Mouse (Mus musculus) forebrain, embryonic 12.5 days (tissue): Measurements from ENCODE around the gene Ifi206. TPM values are rescaled to one million over a fixed set of nuclear protein-coding genes. Genes with fewer than 3 reads are reported as not detected.

Source experiments
- ATAC-seq: fragments of 200-750 bp; cut with Nextera tagmentation; 2 replicates; pipeline ENCODE4 v1.8.0; 2017; ENCODE audit warnings: moderate TSS enrichment; ENCODE audit not compliant: low FRiP score
- H3K27ac ChIP-seq: fragments of 300-500 bp; sonication (generic); 2 replicates; pipeline ENCODE4 v1.5.1; 2016; ENCODE audit warnings: mild to moderate bottlenecking
- H3K27me3 ChIP-seq: fragments of 300-500 bp; sonication (generic); 2 replicates; pipeline ENCODE4 v1.6.1; 2016; ENCODE audit warnings: mild to moderate bottlenecking
- H3K36me3 ChIP-seq: fragments of 300-500 bp; sonication (generic); replicated peaks from 2 replicates; pipeline ENCODE4 v1.6.1; 2016; ENCODE audit warnings: mild to moderate bottlenecking
- H3K4me1 ChIP-seq: fragments of 300-500 bp; sonication (generic); 2 replicates; pipeline ENCODE4 v1.6.1; 2016
- H3K4me2 ChIP-seq: fragments of 300-500 bp; sonication (generic); 2 replicates; pipeline ENCODE4 v1.6.1; 2016; ENCODE audit warnings: mild to moderate bottlenecking, moderate library complexity
- H3K4me3 ChIP-seq: fragments of 300-500 bp; sonication (generic); replicated peaks from 2 replicates; pipeline ENCODE4 v1.5.1; 2016; ENCODE audit warnings: mild to moderate bottlenecking
- H3K9ac ChIP-seq: fragments of 300-500 bp; sonication (generic); 2 replicates; pipeline ENCODE4 v1.6.1; 2016; ENCODE audit warnings: mild to moderate bottlenecking
- H3K9me3 ChIP-seq: fragments of 300-500 bp; sonication (generic); 2 replicates; pipeline ENCODE4 v1.6.1; 2016
- WGBS: fragments of 180-500 bp; shearing (Covaris S2); methylation state at CpG from one replicate; pipeline ENCODE4 v1.1.7; 2016; 5-methylcytosine and 5-hydroxymethylcytosine counted together
- polyA plus RNA-seq: library from polyadenylated mRNA; unstranded; fragments of >200 nt; fragmentation: Nextera tagmentation; extraction: Ambion mirVana; gene quantifications from 2 replicates; pipeline ENCODE4 v1.2.1, GENCODE M21; 2016

The Ifi206 gene
- polyA plus RNA-seq, 1 experiment from 2014 or later: not detected

DNA sequence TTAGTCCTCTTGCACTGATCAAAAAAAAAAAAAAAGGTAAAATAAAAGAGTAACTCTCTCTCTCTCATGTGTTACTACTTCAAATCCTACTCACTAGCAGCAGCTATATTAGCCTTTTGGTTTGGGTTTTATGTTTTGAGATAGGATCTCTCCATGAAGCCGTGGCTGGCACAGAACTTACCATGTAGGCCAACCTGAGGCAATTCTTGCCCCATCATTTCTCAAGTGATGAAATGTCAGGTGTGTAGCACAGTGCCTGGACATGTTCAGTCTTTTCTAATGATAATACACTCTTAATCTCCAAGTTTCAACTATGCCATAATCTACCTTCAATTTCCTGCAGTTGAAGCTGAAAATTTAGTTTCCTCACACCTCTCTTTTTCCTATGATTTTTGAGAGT lies 47.8 kb downstream of the Ifi206 start:
- H3K9me3 ChIP-seq: no peaks in the 10 kb centered on the region
- WGBS: 82% methylated on average over 1 of the region's 1 CpGs
- no peak overlapping the region for H3K27ac ChIP-seq
- H3K4me2 ChIP-seq: no peak overlapping the region
- H3K9ac ChIP-seq: no peak overlapping the region
- H3K4me3 ChIP-seq: no peak overlapping the region
- 0 out of 2 replicates have a peak, but pooled peaks cover 3% of the 10 kb centered on the region for H3K36me3 ChIP-seq
- H3K27me3 ChIP-seq: no peaks in the 10 kb centered on the region
- no peak for ATAC-seq
- H3K4me1 ChIP-seq: no peaks in the 10 kb centered on the region

DNA sequence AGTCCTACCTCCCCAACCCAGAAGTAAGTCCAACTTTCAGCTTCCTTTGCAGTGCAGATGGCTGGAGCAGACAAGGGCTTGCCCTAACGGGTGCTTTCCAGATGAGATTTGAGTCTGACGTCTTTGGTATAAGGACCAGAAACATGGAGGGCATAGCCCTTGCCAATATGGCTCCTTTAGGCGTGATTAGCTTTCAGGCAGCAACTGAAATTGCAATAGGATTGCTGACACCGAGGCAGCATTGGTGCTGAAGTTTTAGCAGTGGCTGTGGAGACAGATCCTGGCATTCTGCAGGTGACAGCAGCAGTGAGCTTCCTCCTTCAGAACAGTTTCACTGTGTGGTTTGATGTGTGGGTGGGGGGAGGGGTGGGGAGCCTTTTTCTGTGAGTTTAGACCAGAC lies 49.6 kb downstream of the Ifi206 start:
- WGBS: 84% methylated on average over 4 of the region's 4 CpGs
- 0 out of 2 replicates have a peak, but pooled peaks cover 3% of the 10 kb centered on the region for H3K36me3 ChIP-seq

DNA sequence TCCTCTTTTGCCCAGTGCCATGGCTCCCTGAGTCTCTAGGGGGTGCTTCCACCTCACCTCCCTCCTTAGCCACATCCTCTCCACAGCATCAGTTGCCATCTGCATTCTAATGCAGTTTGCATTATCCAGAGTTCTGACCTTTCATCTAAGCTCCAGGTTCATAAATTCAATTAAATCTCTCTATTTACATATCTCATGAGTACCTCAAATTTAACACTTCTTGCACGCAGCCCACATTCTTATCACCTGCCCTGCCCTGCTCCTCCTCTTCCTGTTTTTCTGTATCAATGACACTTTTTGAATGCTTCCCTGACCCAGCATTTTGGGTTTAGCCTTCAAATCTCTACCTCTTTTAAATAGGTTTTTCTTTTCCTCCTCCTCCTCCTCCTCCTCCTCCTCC lies 50.2 kb downstream of the Ifi206 start:
- Histone ChIP-seq H3K9me3 (no peaks in the 10 kb centered on the region), H3K4me3 (no peak overlapping the region), H3K27me3 (no peaks in the 10 kb centered on the region), H3K36me3 (0 out of 2 replicates have a peak, but pooled peaks cover 3% of the 10 kb centered on the region), H3K4me1 (no peaks in the 10 kb centered on the region), H3K27ac (no peak overlapping the region), H3K9ac (no peak overlapping the region), H3K4me2 (no peak overlapping the region)
- no peak for ATAC-seq
- WGBS: 91% methylated on average over 1 of the region's 1 CpGs

More for the DNA sequence above, 49.6 kb downstream of the Ifi206 start:
- Histone ChIP-seq H3K27ac (no peak overlapping the region), H3K27me3 (no peaks in the 10 kb centered on the region), H3K4me2 (no peak overlapping the region), H3K9me3 (no peaks in the 10 kb centered on the region), H3K4me3 (no peak overlapping the region), H3K4me1 (no peaks in the 10 kb centered on the region), H3K9ac (no peak overlapping the region)
- no peak for ATAC-seq

DNA sequence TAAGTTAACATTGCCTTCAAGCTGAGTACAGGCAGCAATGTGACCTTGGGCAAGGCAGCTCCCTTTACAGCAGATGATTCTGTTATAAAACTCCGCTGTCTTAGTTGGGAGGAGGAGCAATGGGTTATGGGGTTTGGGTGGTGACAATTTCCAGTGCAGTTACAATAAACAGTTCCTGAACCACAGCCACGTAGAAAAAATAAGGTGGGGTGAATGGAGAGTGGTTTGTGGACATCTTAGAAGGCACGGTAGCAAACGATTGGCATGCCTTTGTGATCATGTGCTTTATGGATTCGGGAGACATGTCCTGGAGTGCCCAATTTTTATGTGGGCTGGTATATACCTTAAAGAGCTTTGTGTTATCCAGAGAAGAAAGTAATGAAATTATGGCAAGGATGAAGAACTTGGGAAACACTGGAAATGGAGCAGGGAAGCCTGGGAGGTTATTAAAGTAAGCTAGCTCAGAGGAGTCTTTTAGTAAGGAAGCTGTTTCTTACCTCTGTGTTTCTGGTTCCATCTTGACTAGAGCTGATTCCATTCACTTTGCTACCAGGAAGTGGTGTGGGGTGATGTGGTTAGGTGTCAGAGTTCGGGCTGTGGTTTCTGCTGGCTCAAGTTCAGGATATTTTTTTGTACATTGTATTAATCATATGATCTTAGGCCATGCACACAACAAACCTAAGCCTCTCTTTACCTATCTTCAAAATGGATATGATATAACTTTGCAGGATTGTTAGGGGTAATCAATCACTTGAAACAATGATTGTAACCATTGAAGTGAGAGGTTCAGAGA lies 53.5 kb downstream of the Ifi206 start:
- Histone ChIP-seq H3K4me3 (no peak overlapping the region), H3K4me2 (no peak overlapping the region)

DNA sequence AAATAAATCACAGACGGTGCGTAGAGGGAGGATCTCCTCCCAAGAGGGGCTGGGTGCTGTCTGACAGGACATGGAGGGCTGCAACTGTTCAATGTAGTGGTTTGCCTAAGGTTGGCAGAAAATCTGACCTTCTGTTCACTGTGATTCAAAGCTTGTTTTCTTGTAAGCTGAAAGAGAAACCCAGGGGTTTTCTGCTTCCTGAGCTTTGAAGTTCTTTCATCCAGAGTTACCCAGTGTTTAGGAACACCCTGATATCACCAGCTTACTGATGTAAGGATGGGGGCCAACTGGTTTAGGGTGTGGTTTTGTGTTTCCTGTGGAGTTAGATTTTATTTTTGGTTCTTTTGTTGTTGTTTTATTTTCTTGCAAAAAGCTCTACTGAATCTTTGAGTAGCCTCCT lies 58.4 kb downstream of the Ifi206 start:
- Histone ChIP-seq H3K4me1 (no peaks in the 10 kb centered on the region), H3K27me3 (no peaks in the 10 kb centered on the region), H3K36me3 (no peaks in the 10 kb centered on the region), H3K9me3 (no peaks in the 10 kb centered on the region), H3K4me2 (no peak overlapping the region), H3K27ac (no peak overlapping the region), H3K4me3 (no peak overlapping the region), H3K9ac (no peak overlapping the region)
- 97% methylated on average over 2 of the region's 2 CpGs for WGBS
- no peak for ATAC-seq

More for the DNA sequence above, 53.5 kb downstream of the Ifi206 start:
- ATAC-seq: no peak
- H3K36me3 ChIP-seq: no peaks in the 10 kb centered on the region
- no peaks in the 10 kb centered on the region for H3K9me3 ChIP-seq
- WGBS: 87% methylated on average over 6 of the region's 6 CpGs
- H3K27ac ChIP-seq: no peak overlapping the region
- H3K4me1 ChIP-seq: no peaks in the 10 kb centered on the region
- no peaks in the 10 kb centered on the region for H3K27me3 ChIP-seq
- H3K9ac ChIP-seq: no peak overlapping the region

DNA sequence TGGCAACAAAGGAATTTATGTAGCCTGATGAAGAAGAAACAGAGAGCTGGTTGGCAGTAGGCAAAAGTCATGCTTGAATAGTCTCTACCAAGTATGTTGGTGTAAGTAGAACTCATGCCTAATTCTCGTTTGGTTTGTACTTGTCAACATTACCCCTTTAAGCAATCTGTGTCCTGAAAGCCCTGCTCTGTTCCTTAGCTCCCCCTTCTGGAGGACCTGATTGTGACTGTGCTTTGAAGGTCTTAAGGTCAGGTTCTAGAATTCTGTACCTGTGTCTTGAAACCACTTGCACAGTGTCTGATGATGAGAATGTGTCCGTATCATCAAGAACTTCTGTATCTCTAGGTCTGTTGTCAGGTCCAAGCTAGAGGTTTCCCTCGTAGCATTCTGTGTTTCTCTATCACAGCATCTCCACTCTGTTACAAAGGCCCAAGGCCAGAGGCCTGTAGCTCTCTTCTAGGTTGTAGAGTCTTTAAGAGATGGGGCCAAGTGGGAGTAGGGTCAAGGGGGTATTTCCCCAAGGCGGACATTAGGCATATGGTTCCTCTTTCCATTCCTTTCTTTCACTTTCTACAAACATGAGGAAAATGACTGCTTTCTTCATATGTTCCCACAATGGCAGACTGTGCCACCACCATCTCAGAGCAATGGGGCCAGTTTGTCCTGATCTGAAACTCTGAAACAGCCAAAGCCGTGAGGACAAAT lies 60.7 kb downstream of the Ifi206 start:
- Histone ChIP-seq H3K9me3 (no peaks in the 10 kb centered on the region), H3K27me3 (no peaks in the 10 kb centered on the region), H3K9ac (no peak overlapping the region), H3K36me3 (no peaks in the 10 kb centered on the region), H3K4me1 (no peaks in the 10 kb centered on the region), H3K4me2 (no peak overlapping the region), H3K27ac (no peak overlapping the region), H3K4me3 (no peak overlapping the region)
- WGBS: 86% methylated on average over 5 of the region's 5 CpGs
- ATAC-seq: no peak

DNA sequence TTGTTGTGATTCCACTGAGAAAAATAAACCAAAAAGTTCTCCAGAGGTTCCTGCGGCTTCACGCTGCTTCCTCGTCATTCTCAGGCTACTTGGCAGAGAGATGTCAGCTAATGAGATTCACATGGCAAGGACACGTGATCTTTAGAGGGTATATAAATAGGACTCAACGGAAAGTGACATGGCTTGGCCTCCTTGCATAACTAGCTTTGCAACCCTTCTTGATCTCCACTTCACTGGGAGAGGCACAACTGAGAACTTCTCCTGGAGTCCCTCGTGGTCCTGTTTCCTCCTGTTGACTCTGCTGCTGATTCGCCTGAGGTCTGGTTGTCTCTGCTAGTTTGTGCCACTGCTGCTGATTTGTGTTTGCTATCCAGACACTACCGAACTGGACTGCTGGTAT lies 63.5 kb downstream of the Ifi206 start:
- Histone ChIP-seq H3K27me3 (no peaks in the 10 kb centered on the region), H3K4me1 (no peaks in the 10 kb centered on the region), H3K27ac (no peak overlapping the region), H3K4me2 (no peak overlapping the region), H3K9ac (no peak overlapping the region), H3K9me3 (no peaks in the 10 kb centered on the region), H3K4me3 (no peak overlapping the region), H3K36me3 (no peaks in the 10 kb centered on the region)
- ATAC-seq: no peak
- 85% methylated on average over 8 of the region's 8 CpGs for WGBS

DNA sequence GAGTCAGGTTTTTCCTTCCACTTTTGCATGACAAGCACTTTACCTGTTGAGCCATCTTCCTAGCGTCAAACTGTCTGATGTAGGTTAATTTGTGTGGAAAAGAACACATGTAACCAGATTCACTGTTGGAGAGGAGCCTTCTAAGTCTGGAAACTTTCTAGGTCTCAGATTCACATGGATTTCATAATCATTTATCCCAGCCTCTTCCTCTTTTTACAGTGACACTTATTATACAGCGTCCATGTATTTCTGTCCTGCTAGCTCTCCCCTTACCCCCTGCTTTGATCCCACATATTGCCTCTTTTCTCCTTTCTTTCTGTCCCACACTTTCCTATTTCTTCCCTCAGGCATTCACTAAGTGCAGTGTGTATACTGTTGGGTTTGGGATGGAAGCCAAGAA lies 64.5 kb downstream of the Ifi206 start:
- H3K9me3 ChIP-seq: no peaks in the 10 kb centered on the region
- H3K4me3 ChIP-seq: no peak overlapping the region
- H3K9ac ChIP-seq: no peak overlapping the region
- H3K27me3 ChIP-seq: no peaks in the 10 kb centered on the region
- WGBS: 80% methylated on average over 2 of the region's 2 CpGs
- no peak overlapping the region for H3K27ac ChIP-seq
- ATAC-seq: no peak
- H3K4me2 ChIP-seq: no peak overlapping the region
- no peaks in the 10 kb centered on the region for H3K36me3 ChIP-seq
- no peaks in the 10 kb centered on the region for H3K4me1 ChIP-seq

DNA sequence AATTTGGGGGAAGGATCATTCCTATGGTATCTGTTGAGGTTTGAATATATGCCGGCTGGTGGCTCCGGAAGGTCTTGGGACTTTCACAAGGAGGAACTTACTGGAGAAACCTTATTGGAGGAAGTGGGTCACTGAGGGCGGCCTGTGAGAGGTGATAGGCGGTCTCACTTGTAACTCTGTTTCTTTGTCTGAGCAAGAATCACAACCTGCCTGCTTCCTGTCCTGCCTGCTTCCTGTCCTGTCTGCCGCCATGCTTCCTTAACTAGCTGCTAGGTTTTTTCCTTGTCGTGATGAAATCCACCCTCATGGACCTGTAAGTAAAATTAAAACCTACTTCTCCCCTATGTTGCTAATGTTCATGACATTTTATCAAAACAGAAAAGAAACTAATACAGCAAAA lies 70.5 kb downstream of the Ifi206 start:
- no peak overlapping the region for H3K9ac ChIP-seq
- no peak overlapping the region for H3K27ac ChIP-seq
- H3K4me3 ChIP-seq: no peak overlapping the region
- no peaks in the 10 kb centered on the region for H3K36me3 ChIP-seq
- H3K9me3 ChIP-seq: no peaks in the 10 kb centered on the region
- no peaks in the 10 kb centered on the region for H3K4me1 ChIP-seq
- H3K27me3 ChIP-seq: no peaks in the 10 kb centered on the region
- 85% methylated on average over 6 of the region's 6 CpGs for WGBS
- no peak for ATAC-seq
- H3K4me2 ChIP-seq: no peak overlapping the region

DNA sequence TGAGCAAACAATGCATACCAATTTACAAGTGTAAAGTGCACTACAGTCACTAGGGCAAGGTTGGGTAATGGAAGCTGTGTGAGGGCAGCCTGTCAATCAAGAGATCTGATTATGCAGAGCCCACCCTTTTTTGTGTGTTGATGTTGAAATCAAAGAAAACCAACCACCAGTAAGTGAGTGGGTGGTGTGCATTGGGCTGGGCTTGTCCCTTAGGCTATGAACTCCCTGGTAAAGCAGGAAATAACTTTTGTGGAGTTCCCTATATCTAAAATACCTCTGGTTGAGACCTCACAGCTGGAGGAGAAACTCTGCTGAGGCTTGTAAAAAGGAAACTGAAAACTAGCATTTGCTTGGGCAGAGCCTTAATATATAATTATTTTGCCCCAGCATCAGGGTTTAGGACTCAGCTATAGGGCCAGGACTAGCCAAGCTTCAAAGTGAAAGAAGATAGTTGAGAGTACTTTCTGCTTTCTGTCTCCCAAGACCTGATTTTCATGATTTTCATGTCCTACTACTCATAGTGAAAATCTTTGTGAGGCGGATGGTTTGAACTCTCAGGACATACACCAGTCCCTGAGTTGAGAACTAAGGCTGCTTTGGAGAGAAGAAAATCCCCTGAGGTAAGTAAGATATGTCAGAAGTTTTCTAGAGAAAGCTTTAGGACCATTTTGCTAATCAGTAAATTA lies 71.8 kb downstream of the Ifi206 start:
- WGBS: 76% methylated on average over 1 of the region's 1 CpGs
- Histone ChIP-seq H3K4me2 (no peak overlapping the region), H3K36me3 (no peaks in the 10 kb centered on the region), H3K4me3 (no peak overlapping the region), H3K27ac (no peak overlapping the region), H3K9ac (no peak overlapping the region), H3K27me3 (no peaks in the 10 kb centered on the region), H3K4me1 (no peaks in the 10 kb centered on the region), H3K9me3 (no peaks in the 10 kb centered on the region)
- no peak for ATAC-seq

DNA sequence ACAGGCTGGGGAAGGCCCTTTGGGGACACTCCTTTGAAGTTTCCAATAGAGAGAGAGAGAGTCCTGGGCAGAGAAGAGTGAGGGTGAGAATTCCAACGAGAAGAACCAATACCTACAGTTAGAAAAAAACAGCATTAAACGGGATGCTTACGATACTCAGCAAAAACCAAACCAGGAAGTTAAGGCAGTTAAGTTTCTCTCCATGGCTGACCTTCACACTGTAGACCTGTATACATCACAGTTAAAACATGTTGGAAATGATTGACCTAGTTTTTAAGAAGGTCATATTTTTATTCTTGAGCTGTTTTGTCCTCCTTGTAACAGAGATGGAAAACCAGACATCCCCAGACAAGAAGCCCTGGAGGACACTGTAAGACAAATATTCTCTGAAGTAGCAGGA lies 72.3 kb downstream of the Ifi206 start:
- Histone ChIP-seq H3K4me2 (no peak overlapping the region), H3K4me1 (no peaks in the 10 kb centered on the region), H3K27ac (no peak overlapping the region), H3K4me3 (no peak overlapping the region), H3K36me3 (no peaks in the 10 kb centered on the region), H3K9ac (no peak overlapping the region), H3K27me3 (no peaks in the 10 kb centered on the region), H3K9me3 (no peaks in the 10 kb centered on the region)
- 95% methylated on average over 3 of the region's 3 CpGs for whole genome bisulfite sequencing
- no peak for ATAC-seq
